Mouse (Mus musculus) brain, embryonic 14.5 days (tissue): ENCODE measurements around the gene Cela3b.

ENCODE experiments used
- CTCF ChIP-seq: fragments of 200-500 bp; IDR thresholded peaks from 2 replicates; pipeline ENCODE4 v1.5.1; 2012; ENCODE audit warnings: inconsistent platforms, mild to moderate bottlenecking, moderate library complexity, borderline replicate concordance; ENCODE audit not compliant: insufficient read depth, insufficient read length; ENCODE audit errors: extremely low read depth
- POLR2A ChIP-seq: fragments of 200-500 bp; IDR thresholded peaks from 2 replicates; pipeline ENCODE4 v1.6.1; 2012; ENCODE audit warnings: mild to moderate bottlenecking, inconsistent platforms, borderline replicate concordance; ENCODE audit not compliant: poor library complexity, insufficient read depth, insufficient read length, severe bottlenecking; ENCODE audit errors: extremely low read depth

- TF ChIP-seq CTCF (no peak), POLR2A (no peak)
Observed at GRCm38 (mm10) chr4:137388983-137389382, 41.4 kb downstream of the Cela3b start.
